Mouse (Mus musculus) liver, adult (tissue): ENCODE measurements around the gene Inip.

Experiments
- GATA4 ChIP-seq: IDR thresholded peaks from 2 replicates; pipeline ENCODE4 v1.6.1; 2014; ENCODE audit warnings: mild to moderate bottlenecking, low read length; ENCODE audit not compliant: insufficient replicate concordance

The Inip gene

DNA sequence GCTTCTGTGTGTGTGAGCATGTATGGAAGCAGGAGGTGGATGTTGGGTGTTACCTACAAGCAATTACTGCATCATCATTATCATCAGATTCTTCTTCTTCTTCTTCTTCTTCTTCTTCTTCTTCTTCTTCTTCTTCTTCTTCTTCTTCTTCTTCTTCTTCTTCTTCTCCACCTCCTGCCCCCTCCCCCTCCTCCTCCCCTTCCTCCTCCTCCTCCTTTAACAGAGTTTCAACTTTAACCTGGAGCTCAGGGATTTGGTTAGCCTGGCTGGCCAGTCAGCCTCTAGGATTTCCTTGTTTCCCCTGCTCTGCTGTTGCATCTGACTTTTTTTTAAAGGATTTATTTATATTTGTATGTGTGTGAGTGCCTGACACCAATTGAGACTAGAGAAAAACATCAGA lies at the start of gene Inip:
Inip (minus strand) TSS at position 101 of the 400 bp plus-strand sequence.
- TF ChIP-seq GATA4: no peak

DNA sequence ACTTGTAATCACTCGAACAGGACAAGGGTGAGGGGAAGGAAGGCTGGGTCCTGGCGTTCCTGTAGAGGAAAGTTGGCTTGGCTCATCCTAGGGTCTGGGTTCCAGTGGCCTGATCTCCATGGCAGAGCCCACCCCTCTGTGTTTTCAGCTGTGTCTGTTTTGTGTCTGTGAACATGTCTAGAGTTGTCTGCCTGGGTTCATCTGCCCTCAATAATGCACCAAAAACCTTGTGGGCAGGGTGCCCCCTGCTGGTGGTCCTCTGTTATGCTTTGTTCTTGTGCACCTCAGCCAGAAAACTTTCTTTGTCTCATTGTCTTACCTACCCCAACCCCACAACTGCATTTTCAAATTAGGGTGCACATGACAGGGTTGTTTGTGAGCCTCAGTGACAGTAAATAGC lies 48.8 kb upstream of the Inip start:
- TF ChIP-seq GATA4: no peak

DNA sequence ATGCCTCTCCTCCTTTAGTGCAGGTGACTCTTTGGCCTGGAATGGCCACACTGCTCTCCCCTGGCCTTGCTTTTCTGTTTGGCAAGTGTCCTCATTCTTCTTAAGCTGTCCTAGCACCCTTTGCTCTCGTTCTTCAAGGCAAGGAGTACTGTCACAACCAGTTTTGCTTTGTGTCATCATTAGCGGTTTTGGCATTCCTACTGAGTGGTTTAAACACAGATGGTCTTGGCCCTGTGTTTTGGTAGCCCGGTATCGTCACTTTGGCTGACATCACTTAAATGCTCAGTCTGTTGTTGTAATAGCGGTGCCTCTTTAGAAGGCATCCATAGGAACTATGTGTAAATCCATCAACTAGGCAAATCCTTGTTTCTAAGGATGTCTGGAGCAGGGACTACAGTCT lies 46.1 kb upstream of the Inip start:
- no peak for TF ChIP-seq GATA4

DNA sequence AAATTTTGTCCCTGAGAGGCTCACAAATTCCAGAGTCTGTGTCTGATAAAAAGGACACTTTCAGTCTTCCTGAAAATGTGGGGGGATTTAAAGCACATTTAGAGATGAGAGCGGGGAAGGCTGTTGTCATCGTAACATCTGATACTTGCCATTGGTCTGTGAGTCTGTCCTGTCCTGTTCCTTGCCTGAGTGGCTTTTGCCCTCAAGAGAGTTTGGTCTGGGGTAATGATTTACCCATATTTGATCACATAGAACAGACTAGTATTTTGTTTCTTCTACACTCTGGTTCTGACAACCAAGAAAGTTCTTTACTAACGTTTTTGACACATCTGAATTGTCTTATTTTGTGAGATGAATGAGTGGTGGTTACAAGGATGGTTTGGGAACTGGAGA lies 43.9 kb upstream of the Inip start:
- no peak for TF ChIP-seq GATA4

DNA sequence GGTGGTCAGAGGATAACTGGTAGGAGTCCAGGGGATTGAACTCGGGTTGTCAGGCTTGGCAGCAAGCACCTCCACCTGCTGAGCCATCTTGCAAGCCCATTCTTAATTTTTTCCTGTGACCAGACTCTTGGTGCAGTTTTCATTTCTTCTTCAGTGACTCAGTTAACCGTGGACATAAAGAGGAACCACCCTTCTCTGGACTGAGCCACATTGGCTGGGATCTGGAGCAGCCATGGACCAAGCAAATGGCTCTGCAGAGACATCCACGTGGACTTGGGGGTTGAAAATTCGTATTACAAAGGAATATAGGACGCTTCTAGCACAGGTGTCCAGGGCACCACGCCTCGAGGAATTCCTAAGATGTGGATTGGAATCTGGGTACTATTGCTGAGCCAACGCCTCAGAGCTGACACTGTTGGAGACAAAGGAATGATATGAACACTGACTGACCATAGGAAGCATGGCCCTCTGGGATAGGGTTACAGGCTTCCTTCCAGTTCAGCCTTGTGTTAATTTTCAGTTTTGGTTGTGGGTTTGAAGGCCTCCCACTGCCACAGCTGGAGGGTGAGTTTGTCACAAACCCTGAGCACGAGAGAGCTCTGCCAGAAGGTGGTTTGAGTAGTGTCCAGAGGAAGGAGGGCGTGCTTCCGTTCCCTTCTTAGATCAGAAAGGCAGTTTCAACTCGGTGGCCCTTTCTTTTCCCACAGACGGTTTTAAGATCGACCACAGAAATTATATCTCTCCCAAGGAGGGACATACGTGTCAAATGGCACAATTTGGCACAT lies 43.3 kb upstream of the Inip start:
- no peak for TF ChIP-seq GATA4

DNA sequence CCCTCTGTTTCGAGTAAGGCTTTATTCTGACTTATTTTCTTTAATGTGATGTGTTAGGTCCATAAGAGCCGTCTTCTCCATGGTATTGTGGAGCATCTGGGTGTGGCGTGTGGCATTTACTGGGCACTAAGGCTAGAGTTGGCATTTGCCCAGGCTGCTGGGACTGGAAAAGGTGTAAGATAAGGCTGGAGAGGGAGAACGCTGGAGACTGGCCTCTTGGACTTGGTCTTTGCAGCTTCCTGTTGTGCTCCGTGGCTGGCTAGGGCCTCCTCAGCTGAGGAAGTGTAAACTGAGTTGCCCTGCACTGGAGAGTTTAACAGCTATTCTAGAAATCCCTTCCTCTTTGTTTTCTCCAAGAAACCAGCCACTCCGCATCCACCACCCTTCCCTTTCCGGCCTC lies 36.3 kb upstream of the Inip start:
- TF ChIP-seq GATA4: peak; percentile 11; the same call in 1 of the 2 replicates

DNA sequence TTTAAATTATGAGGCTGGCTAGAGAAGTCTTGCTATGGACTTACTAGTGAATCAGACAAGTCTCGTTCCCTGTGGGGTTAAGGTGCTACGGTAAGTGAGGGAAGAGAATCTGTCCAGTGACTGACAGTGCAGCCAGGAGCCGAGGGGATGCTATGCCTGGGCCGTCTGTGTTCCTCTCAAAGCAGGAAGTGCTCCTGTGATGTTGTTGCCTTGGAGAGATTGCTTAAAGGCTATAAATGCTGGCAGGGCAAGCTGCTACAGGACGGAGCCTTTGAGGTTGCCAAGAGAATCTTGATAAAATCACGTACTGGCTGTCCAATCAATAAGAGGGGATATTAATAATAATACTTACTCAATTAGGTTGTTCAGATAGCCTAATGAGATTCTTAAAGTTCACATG lies 31.4 kb upstream of the Inip start:
- TF ChIP-seq GATA4: no peak

DNA sequence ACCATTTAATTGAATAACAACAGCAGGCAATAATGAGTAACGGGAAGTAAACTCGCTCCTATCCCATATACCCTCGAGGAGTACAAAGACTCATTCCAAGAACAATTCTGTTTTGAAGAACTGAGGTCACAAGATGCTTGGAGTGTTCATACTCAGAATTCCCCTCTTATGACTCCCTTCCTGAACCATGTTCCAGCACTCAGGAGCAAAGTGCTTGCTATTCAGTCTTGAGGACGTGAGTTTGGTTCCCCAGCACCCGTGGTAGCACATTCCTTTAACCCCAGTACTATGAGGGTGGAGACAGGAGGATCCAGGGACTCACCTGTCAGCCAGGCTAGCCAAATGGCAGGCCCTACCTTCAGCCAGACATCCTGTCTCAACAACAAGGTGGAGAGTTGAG lies 29.6 kb upstream of the Inip start:
- no peak for TF ChIP-seq GATA4

DNA sequence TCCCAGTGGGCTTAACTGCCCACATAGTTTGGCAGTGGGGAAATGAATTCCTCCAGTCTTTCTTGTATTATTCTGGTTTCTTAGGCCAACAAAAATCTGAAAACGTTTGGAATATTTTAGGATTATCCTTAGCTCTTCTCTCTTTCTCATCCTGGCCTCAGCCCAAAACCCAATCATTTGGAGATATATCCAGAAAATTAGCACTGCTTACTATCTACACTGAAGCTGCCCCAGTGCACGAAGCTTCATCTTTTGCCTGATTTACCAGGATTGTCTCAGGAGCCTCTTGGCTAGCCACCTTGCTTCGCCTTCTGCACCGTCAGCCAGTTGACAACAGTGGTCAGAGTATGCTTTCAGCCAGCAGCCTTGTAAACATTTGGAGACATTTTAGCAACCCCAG lies 27.7 kb upstream of the Inip start:
- no peak for TF ChIP-seq GATA4

DNA sequence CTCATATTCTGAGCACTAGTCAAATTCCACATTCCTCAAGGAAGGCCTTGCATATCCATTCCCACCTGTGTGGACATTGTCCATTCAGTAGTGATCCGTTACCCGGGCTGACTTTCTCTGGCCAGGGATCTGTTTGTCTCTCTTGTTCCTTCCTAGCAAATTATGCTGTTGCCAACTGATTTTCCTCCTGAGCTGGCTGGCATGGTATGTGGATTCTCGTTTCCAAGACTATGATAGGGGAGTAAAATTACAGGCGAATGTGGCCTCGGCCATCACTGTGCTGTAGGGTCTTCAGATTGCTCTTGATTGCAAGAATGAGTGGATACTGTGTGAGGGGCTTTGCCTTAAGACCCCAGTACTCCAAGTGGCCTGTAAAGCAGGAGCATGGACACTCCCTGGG lies 25.0 kb upstream of the Inip start:
- no peak for TF ChIP-seq GATA4

DNA sequence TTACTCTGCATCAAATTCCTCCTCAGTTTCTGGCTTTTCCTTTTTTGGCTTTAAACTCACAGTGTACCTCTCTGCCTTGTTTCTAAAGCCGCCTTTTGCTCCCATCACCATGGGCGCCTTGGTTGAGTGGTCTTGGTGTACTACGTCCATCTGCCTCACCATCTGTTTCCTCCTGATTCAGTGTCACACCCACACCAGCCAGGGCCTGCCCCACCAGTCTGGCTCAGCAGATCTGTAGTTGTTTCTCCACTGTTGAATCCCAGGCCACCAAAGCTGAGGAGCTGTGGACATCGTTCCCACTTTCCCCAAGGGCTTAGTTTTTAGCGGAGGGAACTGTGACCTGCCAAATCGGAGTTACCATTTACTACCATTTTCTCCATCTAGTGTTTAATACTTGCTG lies 24.2 kb upstream of the Inip start:
- no peak for TF ChIP-seq GATA4

DNA sequence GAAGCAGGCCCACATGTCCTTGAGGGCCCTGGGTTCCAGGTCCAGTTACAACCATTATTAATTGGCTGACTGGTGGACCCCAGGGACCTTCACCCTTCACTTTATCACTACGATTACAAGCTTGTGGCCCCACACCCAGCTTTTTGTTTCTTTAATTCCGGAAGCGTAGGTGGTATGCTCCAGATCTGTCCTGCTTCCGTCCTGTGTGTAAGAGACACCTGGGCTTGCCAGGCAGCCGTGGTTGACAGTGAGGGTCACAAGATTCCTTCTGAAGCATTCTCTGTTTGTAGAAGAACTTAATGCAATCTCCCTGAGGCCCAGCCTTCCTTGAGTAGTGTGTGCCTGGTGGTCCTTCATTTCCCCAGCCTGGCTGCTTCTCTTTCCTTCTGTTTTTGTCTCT lies 23.5 kb upstream of the Inip start:
- TF ChIP-seq GATA4: no peak

DNA sequence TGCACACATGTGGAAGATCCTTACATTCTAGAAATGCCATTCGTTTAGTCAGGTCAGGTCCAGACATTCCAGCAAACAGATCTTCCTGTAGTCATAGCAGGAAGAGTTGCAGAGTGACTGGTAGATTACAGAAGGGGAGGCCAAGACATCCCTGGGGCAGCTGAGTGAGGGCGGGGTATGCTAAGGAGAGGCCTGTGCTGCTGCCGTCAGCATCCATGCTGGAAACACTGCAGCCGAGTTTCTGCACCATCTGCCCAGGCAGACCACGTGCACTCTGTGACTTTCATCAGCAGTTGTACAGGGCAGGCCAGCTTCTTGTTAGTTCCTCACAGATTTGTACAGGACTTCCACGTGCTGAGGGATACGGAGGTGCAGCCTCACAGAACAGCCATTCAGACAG lies 22.1 kb upstream of the Inip start:
- TF ChIP-seq GATA4: no peak

DNA sequence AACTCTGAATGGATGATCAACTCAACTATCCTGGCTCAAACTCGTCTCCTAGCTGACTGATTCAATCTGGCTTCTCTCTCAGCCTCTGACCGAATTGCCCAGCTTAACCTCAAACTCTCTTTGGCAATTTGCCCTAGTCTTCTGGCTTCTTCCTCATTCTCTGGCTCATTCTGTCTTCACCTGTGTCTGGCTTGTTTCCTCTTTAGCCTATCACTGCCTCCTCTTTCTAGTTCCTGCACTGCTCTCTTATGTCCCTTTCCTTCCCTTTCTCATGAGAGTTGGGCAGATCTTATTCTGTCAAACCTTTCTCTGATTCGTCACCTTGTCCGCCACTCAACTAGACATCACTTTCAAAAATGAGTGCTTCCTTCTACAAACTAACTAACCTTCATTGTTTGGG lies 20.7 kb upstream of the Inip start:
- TF ChIP-seq GATA4: no peak

DNA sequence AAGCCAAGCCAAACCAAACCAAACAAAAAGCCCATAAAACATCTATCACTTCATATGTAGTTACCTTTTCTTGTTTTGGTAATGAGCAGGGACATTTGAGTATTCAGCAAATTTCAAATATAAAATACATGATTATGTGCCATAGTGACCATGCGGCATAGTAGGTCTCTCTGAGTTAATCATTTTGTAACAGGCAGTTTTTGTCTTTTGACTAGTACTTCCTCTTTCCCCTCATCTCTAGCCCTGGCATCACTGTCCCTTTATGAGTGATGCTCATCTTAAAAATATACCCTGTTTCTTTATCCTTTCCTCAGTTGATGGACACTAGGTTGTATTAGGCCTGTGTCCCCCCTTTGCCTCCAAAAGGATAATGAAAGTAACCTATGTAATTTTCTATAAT lies 20.1 kb upstream of the Inip start:
- TF ChIP-seq GATA4: no peak

DNA sequence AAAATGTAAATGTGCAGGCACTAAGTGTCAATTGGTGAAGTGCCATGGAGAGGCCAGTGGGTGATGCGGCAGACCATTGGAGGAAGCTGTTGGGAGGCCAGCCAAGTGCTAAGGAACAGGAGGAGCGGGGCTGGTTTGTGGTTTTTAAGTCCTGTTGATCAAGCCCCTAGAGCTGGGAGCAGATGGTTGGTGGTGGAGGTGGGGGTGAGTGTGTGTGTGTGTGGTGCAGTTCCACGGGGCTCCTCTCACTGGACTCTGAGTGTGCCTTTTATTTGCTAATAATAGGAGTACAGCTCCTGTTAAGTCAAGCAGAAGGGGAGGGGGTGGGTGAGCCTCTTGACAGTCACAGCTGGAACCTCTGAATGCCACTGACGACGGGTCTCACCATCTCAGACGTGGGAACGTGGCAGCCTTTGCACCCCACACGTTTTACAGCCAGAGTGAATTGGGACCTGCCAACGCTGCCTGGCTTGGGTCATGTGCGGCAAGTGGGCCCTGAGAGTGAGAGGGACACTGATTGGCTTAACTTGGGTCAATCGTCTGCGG lies 18.2 kb upstream of the Inip start:
- TF ChIP-seq GATA4: no peak

DNA sequence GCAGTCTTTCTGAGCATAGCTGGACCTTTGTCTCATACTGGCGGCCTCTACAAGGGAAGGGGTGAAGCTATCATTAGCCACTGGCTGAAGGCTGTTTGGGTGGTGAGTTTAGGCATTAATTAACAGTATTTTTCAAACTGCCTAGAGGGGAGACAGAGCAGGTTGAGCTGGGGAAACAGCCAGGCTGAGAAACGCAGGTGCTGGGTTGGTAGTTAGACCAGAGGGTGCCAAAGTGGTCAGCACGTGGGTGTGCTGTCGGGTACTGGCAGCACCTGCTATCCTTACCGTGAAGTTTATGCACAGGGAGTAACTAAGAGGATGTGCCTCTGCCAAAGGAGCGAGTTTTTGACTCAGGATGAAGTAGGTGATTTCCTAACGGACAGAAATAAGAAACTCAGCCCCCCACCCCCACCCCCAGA lies 17.7 kb upstream of the Inip start:
- TF ChIP-seq GATA4: no peak
